Mouse (Mus musculus) gastrocnemius, postnatal 4 days (tissue): ENCODE results near the gene Kpnb1. TPM values are rescaled to one million over a fixed set of nuclear protein-coding genes. Genes with fewer than 3 reads are reported as not detected.

ENCODE experiments used
- DNase-seq, 2 experiments: peaks; one replicate each; pipeline ENCODE4 v3.0.0; 2021 to 2022; ENCODE audit warnings: low spot score in 2 of 2, mixed read lengths in 2 of 2
- microRNA-seq: library from miRNA; unstranded; fragments of <30 nt; microRNA quantifications from one replicate; pipeline ENCODE4 v1.2.0, GENCODE M21; 2021
- total RNA-seq, 2 experiments: library from RNA; stranded (reverse); gene quantifications; 2 replicates each; pipeline ENCODE4 v1.2.3; 2021

The Kpnb1 gene
- total RNA-seq, 2 experiments from 2014 or later: 117 to 121 TPM

DNA sequence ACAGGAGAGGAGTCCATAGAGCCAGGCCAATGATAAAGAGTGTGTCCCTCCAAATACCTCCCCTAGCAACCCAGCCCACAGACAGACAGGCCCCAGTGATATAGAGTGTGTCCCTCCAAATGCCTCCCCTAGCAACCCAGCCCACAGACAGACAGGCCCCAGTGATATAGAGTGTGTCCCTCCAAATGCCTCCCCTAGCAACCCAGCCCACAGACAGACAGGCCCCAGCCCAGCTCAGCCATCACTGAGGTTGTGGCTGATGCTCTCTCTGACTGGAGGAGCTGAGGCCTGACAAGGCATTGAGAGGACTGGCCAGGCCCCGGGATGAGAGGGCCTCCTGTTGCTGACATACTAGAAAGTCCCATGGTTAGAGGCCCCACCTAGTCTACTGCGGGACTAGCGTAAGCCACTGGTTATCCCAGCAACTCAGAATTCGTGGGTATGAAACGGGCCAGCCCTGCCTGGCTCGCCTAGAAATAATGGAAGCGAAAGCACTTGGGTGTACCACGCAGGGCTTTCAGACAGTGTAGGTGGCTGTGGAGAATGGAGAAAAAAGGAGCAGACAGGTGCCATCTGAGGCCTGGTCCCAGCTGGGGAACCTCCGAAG is 75.1 kb downstream of the Kpnb1 start:
- no peak for DNase-seq

Small RNAs within 50 kb of the gene (microRNA-seq; reads per million reads assigned to microRNA genes)
- gene Mir7235: not detected

Other genes with a start within 250 kb of the Kpnb1 start
- 1 to 10 TPM; 8.2 to 8.3 TPM for gene Pnpo, start 243.9 kb downstream of the Kpnb1 start, total RNA-seq
- 10 to 100 TPM; 15.1 to 16.5 TPM for gene Sp2, start 204.9 kb downstream of the Kpnb1 start, total RNA-seq
- under 1 TPM; 0.27 to 0.34 TPM for gene Sp6, start 174.5 kb downstream of the Kpnb1 start, total RNA-seq
- gene Scrn2, start 157.9 kb downstream of the Kpnb1 start, total RNA-seq: 10 to 100 TPM; 12.2 to 15.8 TPM
- under 1 TPM in 1 of 2 experiments, not detected in 1; 0.47 TPM for gene Lrrc46, start 146.5 kb downstream of the Kpnb1 start, total RNA-seq
- 10 to 100 TPM; 56.4 to 59.2 TPM for gene Mrpl10, start 146.3 kb downstream of the Kpnb1 start, total RNA-seq
- gene Osbpl7, start 137.3 kb downstream of the Kpnb1 start, total RNA-seq: 1 to 10 TPM; 5.7 to 6.8 TPM
- 1 to 10 TPM in 1 of 2 experiments, under 1 TPM in 1; 0.98 to 1.4 TPM for gene Tbx21, start 72.5 kb downstream of the Kpnb1 start, total RNA-seq
- gene Tbkbp1, start 36.4 kb downstream of the Kpnb1 start, total RNA-seq: 10 to 100 TPM; 12.4 to 12.9 TPM
- gene Npepps, start 92.8 kb upstream of the Kpnb1 start, total RNA-seq: 10 to 100 TPM; 75.8 to 80.0 TPM
- 10 to 100 TPM; 25.9 to 31.0 TPM for gene Mrpl45, start 127.8 kb upstream of the Kpnb1 start, total RNA-seq
- under 1 TPM; 0.22 to 0.29 TPM for gene Gpr179, start 164.2 kb upstream of the Kpnb1 start, total RNA-seq
- gene Socs7, start 174.7 kb upstream of the Kpnb1 start, total RNA-seq: 10 to 100 TPM; 33.4 to 34.5 TPM
- gene Arhgap23, start 227.7 kb upstream of the Kpnb1 start, total RNA-seq: 10 to 100 TPM; 29.9 to 30.9 TPM